Mouse (Mus musculus) brain, embryonic 14.5 days (tissue): Measurements from ENCODE around the gene Os9. TPM values are rescaled to one million over a fixed set of nuclear protein-coding genes. Genes with fewer than 3 reads are reported as not detected.

Experiments used
- DNase-seq: peaks from one replicate; pipeline ENCODE4 v3.0.0-alpha.2; 2011; ENCODE audit warnings: low read depth
- CTCF ChIP-seq: fragments of 200-500 bp; IDR thresholded peaks from 2 replicates; pipeline ENCODE4 v1.5.1; 2012; ENCODE audit warnings: inconsistent platforms, mild to moderate bottlenecking, moderate library complexity, borderline replicate concordance; ENCODE audit not compliant: insufficient read depth, insufficient read length; ENCODE audit errors: extremely low read depth
- POLR2A ChIP-seq: fragments of 200-500 bp; IDR thresholded peaks from 2 replicates; pipeline ENCODE4 v1.6.1; 2012; ENCODE audit warnings: mild to moderate bottlenecking, inconsistent platforms, borderline replicate concordance; ENCODE audit not compliant: poor library complexity, insufficient read depth, insufficient read length, severe bottlenecking; ENCODE audit errors: extremely low read depth
- polyA plus RNA-seq: library from polyadenylated mRNA; depleted of rRNA; stranded (reverse); fragments of >200 nt; gene quantifications from 2 replicates; pipeline ENCODE4 v1.2.3, GENCODE M21; 2012

Gene Os9
- polyA plus RNA-seq, 1 experiment: 93.8 TPM

- TF ChIP-seq CTCF (no peak), POLR2A (no peak)
- no peak for DNase-seq
These were observed 22.3 kb upstream of the Os9 start for GRCm38 (mm10) chr10:127143228-127143627.

DNA sequence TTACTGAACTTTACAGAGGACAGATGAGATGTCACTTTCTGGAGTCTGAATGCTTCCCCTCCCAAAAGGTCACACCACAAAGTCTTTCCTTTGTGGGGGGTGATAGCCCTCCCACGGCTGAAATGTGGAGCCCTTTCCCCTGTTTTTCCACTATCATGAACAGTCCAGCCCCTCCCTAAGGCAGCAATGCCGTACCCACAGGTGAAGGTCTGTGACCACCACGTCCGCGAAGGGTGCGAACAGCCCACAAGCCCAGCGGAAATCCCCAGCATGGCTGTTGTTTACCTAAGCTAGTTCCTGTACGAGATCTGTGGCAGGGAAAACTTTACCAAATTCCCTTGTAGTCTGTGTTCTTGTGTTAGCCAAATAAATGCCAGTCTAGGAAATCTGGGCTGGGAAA is 20.6 kb upstream of the Os9 start:
- no peak for DNase-seq
- TF ChIP-seq CTCF: no peak
- no peak for TF ChIP-seq POLR2A

DNA sequence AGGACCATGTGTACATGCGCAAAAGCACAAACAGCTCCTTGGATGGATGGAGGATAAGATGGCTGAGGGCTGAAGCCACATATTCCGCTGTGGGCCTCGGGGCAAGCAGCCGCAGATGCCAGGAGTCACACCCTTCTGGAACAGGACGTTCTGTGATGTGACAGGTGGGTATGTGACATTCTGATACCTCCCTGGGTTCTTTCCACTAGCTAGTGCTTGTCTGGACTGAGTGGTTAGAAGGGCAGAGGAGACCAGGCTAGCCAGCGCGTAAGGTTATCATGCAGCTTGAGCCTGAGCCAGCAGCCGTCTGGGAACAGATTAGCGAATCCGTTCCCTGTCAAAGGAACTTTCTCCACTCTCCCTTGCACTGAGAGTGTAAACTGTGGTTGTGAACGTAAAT is 20.0 kb upstream of the Os9 start:
- TF ChIP-seq POLR2A (no peak), CTCF (no peak)
- DNase-seq: no peak

GRCm38 (mm10) chr10:127138328-127139141 is 17.6 kb upstream of the Os9 start:
- no peak for TF ChIP-seq CTCF
- no peak for TF ChIP-seq POLR2A
- no peak for DNase-seq

DNA sequence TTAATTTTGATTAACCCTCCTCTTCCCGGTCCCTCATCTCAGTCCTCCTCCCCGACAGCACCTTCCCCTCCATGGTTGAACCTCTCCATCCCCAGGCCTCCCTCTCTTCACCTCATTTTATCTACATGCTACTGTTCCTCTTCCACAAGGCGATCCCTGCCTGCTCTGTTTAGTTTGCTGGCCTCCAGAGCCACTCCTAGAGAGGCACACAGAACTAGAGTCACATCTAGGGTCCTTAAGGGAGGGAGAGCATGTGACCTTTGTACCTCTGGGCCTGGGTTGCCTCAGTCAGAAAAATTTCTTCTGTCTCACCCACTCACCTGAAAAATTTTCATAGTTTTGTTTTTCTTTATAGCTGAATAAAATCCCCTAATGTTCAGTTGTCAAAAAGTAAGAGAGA is 17.0 kb upstream of the Os9 start:
- TF ChIP-seq POLR2A: no peak
- TF ChIP-seq CTCF: no peak
- DNase-seq: no peak

DNA sequence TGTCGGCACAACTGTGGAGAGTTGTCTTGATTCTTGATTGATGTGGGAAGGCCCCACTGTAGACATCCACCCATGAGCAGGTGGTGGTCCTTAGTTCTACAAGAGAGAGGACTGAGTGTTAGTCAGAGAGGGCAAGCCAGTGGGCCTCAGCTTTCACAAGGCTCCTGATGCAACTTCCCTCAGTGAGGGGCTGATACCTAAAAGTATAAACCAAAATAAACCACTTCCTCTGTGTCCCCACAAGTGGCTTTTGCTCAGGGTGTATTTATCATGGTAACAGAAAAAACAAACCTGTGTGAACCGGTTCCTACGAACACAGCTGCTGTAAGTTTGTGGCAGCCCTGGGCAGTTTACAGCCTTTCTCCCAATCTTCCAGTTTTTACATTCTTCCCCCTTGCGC is 15.6 kb upstream of the Os9 start:
- DNase-seq: no peak
- TF ChIP-seq CTCF (no peak), POLR2A (no peak)

DNA sequence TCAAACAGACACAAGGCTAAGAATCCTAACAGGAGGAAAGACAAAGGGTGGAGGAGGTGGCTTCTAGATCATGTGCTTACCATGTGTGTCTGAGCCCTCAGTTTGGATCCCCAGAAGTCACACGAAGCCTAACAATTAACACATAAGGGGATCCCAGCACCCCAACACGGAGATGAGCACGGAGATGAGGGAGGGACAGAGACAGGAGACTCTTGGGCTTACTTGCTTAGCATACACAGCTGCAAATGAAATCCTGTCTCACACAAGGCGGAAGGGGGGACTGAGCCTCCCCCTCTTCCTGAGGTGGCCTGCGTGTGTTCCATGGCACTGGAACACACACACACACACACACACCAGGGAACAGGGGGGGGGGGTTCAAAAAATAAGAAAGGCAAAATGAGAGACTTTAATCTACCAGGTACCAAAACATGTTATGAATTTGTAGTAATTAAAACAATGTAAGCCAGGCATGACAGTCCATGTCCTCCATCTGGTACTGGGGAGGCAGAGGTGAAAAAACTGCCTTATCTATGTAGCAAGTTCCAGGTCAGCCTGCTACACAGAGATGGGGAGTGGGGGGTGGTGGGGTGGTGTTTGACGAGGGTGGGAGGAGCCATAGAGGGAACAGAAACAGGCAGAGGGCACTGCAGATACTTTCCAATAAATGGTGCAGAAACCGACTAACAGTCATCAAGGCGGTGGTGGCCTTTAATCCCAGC is 14.3 kb upstream of the Os9 start:
- no peak for DNase-seq
- no peak for TF ChIP-seq CTCF
- TF ChIP-seq POLR2A: no peak

- TF ChIP-seq CTCF: peak; percentile 32; the same call in 1 of the 2 replicates
- peak; percentile 21 for DNase-seq
These were observed 13.6 kb upstream of the Os9 start for GRCm38 (mm10) chr10:127134394-127135035.

DNA sequence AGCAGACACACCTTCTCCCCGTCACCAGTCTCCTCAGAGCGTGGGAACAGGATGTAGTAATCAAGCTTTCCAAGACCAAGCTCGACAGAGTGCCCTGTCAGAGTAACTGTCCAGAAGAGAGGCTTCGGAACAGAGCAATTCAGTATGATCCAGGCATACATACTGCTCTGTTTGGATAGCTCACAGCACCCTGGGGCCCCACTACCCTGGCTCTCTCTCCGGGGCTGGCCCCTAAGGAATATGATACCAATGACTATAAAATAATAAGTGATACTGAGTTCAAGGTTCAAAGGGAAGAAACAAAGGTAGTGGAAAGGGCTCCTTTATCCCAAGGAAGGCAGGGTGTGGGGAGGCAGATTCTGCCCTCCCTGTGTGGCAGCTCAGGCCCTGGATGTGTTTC is 11.5 kb upstream of the Os9 start:
- DNase-seq: no peak
- no peak for TF ChIP-seq POLR2A
- no peak for TF ChIP-seq CTCF

- TF ChIP-seq POLR2A (no peak), CTCF (no peak)
- DNase-seq: no peak
These were observed 8.5 kb upstream of the Os9 start for GRCm38 (mm10) chr10:127129431-127129830.

DNA sequence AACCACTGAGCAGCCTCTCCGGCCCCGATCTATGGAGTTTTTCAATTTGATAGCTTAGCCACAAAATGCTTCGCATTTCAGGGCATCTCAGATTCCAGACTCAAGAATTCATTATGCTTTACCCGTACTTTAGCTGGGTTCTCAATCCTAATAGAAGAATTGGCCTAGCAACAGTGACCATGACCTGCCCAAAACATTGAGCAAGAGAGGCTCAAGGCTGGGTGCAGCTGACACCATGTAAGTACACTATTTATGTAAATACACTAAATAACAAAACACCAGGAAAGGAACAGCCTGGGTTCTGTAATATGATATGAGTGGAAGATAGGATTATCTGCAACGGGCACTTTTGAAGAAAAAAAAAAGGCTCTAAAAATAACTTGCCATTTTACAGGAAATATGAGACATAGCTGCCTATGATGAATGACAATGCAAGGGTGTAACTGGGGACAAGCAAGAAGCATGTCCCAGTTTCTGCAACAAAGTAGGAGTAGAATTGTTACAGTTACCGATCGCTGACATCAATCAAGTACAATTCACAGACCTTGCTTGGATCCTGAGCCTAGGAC is 6.9 kb upstream of the Os9 start:
- TF ChIP-seq CTCF (no peak), POLR2A (no peak)
- no peak for DNase-seq

DNA sequence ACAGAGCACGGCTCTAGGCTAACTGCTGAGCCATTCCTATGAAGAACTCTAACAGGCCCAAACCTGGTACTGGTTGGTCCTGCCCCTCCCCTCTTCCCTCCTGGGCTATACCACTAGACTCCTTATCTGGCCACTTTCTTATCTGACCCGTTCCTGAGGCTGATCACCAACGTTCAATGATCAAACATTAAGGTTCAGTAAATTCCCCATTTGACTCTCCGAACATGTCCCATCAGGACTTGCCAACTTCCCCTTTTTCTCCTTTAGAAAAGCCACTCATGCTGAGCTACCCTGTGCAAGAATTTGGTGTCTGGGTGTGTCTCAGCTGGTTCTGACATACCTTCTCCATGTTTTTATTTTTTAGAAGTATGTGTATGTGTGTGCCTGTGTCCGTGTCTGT is 5.6 kb upstream of the Os9 start:
- TF ChIP-seq CTCF: no peak
- no peak for TF ChIP-seq POLR2A
- no peak for DNase-seq
